Mouse (Mus musculus) adrenal gland, postnatal 10 days (tissue): ENCODE measurements around the gene Ryk. TPM values are rescaled to one million over a fixed set of nuclear protein-coding genes. Genes with fewer than 3 reads are reported as not detected.
A peak's percentile ranks its signal among the peaks of the same experiment; 100 is the strongest.

Experiments
- DNase-seq: peaks from one replicate; pipeline ENCODE4 v3.0.0; 2021; ENCODE audit warnings: mixed read lengths
- long read RNA-seq, 2 experiments: library from polyadenylated mRNA; stranded (forward); transcript quantifications; one replicate each; pipeline ENCODE4 v2.0.0; 2021
- total RNA-seq, 2 experiments: library from RNA; stranded (reverse); gene quantifications; 2 replicates each; pipeline ENCODE4 v1.2.3; 2021

Gene Ryk
- total RNA-seq = 10 to 100 TPM; 53.2 to 55.4 TPM
- long read RNA-seq, experiment 1, transcript Ryk-201 (15 exons, 2,852 nt) = minor isoform, 29 of 84 reads
- long read RNA-seq, experiment 1, transcript Ryk-203 (15 exons, 2,505 nt) = major isoform, 35 of 84 reads
- long read RNA-seq, experiment 1, partial matches to known transcripts = 14 of 84 reads
- long read RNA-seq, experiment 1, other reads (novel, unspliced or antisense) = 6 of 84 reads
- long read RNA-seq, experiment 2, transcript Ryk-203 (15 exons, 2,505 nt) = major isoform, 21 of 38 reads
- long read RNA-seq, experiment 2, transcript Ryk-201 (15 exons, 2,852 nt) = minor isoform, 11 of 38 reads
- long read RNA-seq, experiment 2, partial matches to known transcripts = 2 of 38 reads
- long read RNA-seq, experiment 2, other reads (novel, unspliced or antisense) = 4 of 38 reads

DNA sequence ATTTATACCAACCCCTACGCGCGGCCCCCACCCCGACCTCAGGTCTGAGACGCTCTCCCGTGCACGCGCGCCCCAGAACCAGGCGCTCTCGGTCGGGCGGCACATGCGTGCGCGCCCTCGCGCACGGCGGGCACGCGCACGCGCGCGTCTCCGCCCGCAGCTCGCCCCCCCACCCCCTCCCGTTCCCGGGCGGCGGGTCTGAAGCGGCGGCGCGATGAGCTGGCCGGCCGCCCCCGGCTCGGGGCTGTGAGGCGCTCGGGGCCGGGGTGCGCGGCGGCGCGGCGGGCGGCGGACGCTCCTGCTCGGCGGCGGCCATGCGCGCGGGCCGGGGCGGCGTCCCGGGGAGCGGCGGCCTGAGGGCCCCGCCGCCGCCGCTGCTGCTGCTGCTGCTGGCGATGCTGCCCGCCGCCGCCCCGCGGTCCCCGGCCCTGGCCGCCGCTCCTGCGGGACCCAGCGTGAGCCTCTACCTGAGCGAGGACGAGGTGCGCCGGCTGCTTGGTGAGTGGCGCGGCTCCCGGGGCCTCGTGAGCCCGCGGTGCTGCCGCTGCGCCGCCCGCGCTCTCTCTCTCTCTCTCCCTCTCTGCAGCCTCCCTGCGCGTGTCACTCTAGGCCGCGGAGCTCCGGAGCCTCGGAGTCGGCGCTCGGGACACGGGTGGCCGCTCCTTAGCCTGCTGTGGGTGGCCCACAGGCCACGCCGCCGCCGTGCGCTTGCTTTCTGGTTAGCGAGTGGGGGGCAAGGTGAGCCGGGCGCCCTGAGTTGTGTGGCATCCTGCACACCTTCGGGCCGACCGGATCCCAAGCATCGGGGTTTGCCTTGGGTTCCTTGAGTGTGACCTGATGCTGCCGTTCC, at the start of gene Ryk:
TSS of gene Ryk (plus strand) at position 176 of the 850 bp plus-strand sequence.
- peak; percentile 84 for DNase-seq

DNA sequence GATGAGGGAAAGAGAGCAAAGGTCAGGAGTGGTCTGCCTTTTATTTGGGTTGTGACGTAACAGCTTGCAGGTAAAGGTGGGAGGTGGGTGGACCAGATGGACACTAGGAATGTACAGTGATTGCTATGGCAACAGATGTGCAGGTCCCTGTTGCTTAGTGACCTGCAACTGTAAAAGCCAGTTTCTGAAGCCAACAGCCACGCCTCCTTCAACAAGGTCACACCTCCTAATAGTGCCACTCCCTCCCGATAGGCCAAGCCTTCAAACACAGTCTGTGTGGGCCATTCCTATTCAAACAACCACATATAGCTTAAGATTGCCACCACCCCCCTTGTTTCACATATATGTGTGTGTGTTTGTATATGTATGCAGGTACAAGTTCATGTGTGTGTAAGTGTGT, 45.2 kb upstream of the Ryk start:
- DNase-seq = no peak

DNA sequence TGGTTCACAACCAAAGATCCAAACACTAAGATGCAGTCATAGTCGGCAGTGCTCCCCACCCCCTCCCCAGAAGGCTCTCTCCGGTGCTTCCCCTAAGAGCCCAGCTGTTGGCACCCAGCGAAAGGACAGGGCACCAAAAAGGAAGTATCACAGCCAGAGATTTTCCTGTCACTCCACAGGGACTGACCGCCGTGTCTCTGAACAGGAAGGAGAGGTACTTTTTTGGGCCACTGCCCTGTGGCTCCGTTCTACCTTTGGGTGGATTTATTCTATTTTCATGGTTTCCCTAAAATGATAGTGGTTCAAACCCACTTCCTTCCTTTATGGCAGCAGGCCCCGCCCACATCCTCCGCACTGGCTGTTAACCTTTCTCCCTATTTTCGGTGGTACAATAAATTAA, 42.9 kb upstream of the Ryk start:
- DNase-seq = no peak

DNA sequence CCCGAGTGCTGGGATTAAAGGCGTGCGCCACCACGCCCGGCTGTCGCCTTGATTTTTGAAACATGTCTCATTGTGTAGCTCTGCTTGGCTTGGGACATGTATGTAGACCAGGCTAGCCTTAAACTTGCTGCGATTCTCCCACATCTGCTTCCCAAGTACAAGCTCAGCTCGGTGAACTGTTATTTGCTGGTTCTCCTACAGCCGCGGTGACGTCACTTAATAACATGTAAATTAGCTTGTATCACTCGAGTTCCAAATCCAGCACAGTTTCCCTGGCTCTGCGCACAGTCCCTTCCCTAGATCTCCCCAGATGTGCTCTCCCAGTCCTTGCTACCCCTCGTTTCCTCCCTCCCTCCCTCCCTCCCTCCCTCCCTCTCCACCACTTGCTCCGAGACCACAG, 41.9 kb upstream of the Ryk start:
- no peak for DNase-seq

DNA sequence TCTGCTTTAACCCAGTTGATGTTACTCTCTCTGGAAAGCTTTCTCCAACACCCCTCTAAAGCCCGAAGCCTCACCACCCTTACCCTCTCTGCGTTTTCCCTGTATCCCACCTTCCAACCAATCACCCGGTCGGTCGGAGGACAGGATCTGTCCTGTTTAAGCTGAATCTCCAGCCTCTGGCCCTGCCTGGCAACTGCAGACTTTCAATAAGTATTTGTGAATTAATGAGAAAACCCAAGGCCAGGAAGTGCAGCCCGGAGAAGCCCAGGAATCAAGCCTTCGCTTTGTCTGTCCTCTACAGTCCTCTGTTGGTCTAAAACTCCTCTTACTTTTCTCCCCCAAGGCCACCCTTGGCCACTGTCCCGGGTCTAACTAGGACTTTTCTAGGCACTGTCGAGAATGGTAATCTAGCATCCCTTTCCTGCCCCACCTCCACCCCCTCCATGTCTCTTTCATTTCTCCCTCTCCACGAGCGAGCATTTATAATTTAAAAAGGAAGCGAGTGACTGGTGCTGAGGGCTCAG, 41.4 kb upstream of the Ryk start:
- peak; percentile 54 for DNase-seq

DNA sequence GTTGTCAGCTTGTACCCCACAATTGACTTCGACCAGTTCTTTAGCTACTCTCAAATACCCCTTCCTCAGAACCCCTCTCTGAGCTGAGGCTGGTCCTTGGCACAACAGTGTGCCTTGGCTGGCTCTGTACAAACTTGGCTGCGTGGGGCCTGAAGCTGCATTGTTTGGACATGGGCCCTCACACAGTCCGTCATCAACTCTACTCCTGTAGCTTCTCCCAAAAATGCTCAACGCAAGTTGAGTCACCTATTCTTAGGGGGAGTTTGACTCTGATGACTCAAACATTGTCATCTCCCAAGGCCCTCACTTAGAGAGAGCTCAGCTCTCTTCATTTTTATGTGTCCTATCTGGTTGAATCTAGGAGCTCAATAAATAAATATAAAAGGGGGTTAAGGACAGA, 36.3 kb upstream of the Ryk start:
- DNase-seq = no peak

DNA sequence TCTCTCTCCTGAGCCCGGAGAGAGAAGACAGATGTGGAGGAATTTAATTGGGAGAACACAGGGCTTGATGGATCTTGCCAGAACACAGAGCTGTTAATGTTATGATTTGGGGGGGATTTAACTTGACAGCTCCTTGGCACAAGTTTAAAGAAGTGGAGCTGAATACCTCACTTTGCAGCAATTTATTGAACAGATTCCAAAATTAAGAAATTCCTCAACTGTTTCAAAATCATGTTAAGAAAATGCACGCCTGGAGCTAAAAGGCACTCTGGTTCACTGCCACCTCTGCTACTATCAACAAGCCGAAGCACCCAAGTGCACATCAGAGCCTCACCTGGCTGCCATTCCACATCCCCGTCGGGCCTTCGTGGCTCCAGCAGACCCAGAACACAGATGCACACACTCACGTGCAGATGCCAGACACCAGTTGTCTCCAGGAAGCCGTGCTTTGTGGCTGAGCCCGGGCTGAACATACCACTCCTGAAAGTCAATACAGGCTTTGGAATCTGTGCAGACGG, 28.6 kb upstream of the Ryk start:
- no peak for DNase-seq

DNA sequence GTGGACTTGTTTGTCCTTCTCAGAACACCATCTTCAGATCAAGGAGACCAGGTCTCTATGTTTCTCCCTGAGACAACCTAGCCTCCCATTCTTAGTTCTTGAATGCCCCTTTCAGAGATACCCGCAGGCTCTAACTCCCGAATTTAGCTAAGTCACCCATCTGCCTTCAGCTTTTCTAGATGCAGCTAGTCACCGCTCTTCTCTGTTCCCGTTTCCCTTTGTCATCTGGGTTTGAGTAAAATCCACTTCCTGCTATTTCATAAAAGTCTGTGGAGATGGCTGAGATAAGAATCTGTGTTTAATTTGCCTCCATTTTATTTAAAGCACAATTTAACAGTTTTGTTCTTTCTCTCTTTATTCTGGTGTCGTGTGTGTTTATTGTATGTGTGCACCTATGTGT, 23.5 kb upstream of the Ryk start:
- no peak for DNase-seq

DNA sequence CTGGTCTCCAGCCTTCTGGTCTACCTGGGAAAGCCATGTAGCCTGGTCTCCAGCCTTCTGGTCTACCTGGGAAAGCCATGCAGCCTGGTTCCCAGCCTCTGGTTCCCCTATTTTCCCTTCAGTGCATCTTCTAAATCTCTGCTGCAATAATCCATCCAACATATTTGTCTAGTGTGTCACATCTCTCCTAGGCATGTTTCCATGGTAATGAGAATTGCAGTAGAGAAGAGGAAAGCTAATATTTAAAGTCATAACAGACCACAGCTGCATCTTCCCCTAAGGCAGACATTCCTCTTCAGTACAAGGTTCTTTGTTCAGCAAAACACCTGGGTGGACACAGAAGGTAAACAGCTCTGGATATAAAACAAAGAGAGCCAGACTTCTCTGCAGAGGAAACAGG, 16.5 kb upstream of the Ryk start:
- DNase-seq = no peak

DNA sequence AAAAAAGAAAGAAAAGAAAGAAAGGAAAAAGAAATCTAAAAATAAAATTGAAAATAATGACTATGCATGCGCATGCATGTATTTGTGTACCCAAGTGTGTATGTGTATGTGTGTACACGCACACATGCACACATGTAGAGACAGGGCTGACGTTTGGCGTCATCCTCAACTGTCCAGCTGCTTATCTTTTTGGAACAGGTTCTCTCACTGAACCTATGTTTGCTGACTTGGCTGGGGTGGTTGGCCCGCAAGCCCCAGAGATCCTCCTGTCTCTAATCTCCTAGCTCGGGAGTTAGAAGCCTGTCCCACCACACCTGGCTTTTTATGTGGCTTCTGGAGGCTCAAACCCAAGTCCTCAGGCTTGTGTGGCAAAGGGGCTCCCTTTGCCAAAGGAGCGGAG, 6.1 kb upstream of the Ryk start:
- DNase-seq = no peak

DNA sequence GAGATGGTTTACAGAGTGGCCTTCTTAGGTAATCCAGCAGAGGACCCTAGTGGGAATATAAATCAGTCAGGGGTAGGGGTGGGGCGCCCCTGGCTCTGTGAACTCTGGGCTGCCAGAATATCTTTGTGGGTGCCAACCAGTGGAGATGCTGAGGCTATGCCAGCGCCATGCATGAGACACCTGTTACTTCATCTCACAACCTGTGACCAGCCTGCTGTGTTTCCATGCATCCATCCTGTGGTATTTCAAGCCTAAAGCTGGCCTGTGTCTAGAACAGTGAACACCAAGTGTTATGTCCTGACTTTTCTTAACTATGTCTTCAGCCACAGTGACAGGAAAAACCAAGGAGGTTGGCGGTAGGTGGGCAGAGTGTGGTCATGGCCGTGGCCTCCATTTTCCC, 3.2 kb upstream of the Ryk start:
- DNase-seq = no peak

DNA sequence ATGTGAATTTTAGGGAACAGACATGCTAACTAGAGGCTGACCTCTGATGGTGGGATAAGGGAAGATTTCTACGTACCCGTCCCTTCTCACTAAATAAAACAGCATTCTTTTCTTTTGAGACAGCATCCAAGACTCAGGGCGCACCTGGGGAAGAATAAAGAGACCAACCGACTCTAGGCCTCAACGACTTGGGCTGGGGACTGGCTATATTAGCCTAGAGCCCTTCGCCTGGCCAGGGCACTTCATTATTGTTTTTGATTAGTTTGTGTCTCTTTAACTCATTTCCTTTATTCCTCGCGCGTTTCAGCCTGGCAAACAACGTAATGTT, 339 bp upstream of the Ryk start:
- no peak for DNase-seq

DNA sequence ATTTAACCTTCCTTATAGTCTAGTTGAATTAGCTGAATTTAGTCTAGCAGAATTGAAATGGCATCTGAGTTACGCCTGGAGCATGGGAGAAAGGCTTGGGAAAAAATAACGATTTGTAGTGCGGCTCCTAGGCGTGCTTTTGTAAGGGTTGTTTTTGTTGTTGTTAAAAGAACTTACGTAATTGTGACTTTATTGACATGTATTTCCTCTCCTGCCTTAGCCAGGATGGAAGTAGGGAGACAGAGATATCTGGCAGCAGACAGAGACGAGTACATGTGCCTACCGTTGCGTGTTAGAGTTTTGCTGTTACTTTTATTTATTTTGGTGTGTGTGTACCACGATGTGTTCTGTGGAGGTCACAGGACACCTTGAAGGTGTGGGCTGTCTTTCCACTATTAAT, 1.6 kb downstream of the Ryk start:
- no peak for DNase-seq

DNA sequence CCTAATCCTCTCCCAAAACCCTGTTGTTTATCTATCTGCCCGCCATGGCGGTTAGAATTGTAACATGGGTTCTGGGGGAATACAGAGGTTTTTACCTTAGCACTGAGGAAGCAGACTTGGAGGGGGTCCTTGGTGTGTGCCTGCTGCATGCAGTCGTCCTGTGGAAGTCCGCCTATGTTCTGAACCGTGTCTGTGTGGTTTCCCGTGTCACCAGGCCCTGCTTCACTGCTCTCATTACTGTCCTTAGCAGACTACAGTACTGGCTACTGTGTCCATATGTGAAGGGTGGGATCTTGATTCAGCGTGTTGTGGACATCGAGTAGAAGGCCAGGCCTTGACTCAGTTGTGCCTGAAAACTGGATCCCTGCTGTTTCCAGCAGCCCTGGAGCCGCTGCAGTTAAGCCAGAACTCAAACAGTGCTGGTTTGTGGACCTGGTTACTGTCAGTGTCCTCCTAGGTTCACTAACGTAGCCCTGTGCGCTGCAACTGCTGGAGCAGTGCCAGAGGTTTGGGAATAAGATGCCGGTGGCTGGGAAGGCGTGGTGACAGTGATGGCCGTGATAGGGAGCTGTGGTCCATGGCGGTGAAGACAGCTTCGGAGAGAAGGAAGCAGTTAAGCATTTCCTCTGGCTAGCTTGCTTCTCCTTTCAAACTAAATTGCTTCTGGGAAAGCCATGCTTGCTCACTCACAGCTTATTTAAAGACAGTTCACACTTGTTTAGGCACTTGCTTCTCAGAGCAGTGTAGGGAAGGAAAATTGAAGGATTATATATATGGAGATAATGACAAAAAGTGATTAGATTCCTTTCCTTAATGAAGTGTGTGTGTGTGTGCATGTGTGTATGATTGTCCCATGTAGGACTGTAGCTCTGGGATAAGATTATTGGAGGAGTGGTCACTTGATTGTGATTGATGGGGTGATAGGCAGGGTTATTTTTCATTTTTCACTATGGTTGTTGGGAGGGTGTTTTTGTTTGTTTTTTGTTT, 6.4 kb downstream of the Ryk start:
- peak; percentile 66 for DNase-seq

DNA sequence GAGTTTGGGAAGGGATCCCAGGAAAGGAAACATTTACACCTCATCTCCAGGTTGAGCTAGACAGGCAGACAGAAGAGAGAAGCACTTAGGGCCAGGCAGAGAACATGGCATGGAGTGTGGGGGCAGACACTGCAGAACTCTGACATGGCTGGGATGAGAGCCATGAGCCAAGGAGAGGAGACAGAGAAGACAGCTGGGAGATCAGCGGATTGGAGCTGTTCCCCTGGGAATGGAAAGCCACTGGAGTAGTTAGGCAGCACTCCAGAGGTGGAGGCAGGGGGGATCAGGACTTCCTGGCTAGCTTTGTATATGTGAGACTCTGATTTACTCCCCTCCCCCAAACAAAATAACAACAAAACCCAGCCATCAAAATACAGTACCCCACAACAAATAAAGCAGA, 7.1 kb downstream of the Ryk start:
- DNase-seq = no peak

DNA sequence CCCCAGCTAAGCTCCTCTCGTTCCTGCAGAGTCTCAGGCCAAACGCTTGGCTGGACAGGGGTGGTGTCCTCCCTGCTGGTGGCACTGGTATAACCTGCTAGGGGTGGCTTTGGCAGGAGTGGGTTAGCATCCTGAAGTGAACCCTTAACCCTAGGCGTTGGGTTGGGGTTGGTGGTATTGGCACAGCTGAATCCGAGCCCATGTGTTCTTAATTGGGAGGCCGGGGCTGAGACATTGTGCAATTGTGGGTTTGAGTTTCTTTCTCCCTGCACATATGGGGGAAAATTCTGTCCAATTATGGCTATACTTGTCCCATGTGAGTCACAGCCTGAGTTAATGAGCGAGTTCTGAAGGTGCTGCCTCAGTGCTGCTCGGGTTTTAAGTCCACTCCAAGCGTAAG, 7.8 kb downstream of the Ryk start:
- DNase-seq = no peak

DNA sequence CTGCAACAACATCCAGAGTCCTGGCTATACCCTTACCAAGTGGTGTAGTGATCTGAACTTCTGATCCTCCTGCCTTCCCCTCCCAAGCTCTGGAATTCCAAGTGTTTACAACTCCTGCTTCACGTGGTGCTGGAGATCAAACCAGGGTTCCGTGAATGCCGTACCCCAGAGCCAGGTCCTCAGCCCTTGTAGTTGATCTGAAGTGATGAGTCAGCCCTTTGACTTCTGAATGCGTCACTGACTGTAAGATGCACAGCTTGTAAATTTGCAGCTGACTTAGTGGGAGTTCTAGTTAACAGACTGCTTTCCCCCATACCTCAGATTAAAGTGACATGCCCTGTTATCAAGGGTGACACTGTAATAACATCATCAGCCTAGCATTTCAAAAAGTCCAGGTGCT, 8.9 kb downstream of the Ryk start:
- DNase-seq = no peak

DNA sequence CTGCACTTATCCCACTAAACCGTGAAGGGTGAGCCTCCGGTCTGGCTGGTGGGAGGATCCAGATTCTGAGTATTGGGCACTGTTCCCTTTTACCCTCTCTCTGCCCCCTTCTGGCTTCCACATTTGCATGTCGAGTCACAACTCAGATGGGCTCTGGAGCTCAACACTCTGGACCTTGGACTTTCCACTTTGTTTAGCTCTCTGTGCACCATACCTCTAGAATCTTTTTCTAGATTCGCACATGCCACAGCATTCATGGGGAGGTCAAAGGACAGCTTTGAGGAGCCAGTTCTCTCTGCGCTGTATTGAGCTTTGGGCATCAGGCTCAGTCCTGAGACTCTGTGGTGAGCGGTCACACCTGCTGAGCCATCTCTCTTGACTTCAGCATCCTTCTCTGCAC, 11.1 kb downstream of the Ryk start:
- no peak for DNase-seq

DNA sequence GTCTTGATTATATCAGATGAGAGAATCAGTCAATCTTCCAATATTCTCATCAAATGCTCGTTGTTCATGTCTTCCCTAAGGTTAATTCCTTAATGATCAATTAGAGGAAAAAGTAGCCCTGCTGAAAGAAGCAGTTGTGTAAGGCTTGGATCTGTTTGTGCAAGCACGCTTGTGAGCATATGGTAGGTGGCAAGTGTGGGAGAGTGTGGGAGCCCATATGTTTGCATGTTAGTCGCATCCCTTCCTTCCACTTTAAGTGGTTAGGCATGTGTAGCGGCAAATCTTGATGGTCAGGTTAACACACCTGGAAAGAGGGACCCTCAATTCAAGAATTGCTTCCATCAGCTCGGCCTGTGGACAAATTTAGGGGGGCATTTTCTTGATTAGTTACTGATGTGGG, 11.6 kb downstream of the Ryk start:
- DNase-seq = no peak

DNA sequence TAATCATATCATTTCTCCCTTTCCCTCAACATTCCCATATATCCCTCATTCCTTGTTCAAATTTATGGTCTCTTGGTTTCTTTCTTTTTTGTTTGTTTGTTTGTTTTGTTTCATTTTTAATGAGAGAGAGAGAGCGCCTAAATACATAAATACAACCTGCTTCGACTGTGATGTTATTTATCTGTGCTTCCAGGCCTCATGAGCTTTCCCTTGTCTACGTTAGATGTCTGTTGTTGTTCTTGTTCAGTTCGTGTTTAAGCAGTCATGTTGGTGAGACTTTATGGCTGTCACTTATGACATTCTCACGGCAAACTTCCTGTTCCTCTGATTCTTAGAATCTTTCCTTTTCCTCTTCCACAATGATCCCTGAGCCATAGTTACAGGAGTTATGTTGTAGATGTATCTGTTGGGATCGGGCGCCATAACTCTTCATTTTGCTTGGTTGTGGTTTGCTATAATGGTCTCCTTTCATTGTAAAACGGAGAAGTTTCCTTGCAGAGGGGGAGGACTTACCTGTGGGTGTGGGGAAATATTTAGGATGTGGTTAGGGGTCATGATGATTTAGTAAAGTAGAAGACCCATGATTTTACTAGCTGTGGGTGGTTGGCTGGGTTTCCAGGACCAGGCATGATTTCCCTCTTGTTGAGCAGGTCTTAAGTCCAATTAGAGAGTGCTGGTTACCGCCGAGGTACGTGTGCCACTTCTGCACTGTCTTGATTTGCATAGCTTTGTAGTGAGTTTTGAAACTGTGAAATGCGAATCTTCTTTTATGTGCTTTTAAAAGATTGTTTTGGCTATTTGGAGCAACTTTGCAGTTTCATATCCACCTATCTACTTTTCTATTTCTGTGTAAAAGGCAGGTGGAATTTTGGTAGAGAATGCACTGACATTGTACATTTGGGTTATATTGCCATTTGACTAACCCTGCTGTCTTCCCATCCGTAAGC, 17.6 kb downstream of the Ryk start:
- DNase-seq = no peak

DNA sequence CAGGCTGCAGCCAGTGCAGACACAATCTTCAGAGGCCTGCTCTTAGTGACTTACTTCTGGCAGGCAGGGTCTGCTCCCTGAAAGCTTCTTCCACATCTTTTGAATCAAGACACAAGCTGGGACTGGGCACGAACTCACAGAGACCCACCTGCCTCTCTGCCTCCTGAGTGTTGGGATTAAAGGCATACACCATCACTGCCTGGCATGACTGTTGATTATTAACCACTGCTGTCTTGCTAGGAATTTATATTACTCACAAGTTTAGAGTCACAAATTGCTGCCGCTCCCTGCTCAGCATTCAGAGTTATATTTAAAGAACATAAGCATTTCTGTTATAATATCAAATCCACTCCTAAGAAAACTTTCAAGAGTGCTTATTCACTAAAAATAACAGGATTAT, 23.1 kb downstream of the Ryk start:
- DNase-seq = no peak
